Mouse (Mus musculus) G1E (cell line): ENCODE measurements at regions not wholly inside any gene's neighbourhood (a gene's known extent, or its start where the extent isn't known, plus 50 kb on each side); places are given as distances from the start of the nearest gene placed in this dataset.

ENCODE experiments used
- CTCF ChIP-seq: IDR thresholded peaks from 2 replicates; pipeline ENCODE4 v1.5.1; 2012; ENCODE audit warnings: low read depth, low read length, inconsistent platforms, mixed read lengths
- GATA1 ChIP-seq: IDR thresholded peaks from 2 replicates; pipeline ENCODE4 v1.6.1; 2012; ENCODE audit warnings: borderline replicate concordance, low read length, inconsistent platforms, mixed read lengths

DNA sequence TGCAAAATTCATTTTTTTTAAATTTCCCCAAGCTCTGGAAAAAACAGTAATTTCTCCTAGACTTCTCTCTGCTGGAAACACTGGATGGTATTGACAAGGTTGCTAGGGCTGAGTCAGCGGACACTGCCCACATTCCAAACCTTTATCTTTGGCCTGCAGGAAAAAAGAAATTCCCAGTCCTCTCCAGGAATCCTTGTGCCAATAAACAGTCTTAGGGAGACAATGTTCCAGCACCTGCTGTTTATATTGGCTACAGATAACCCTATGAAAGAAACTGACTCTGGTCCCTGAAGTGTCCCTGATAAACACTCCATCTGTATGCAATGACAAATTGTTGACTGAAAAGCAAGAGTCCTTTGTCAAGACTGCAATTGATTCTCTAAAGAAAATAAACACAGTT, 260.5 kb upstream of the Sgcd start:
- TF ChIP-seq CTCF (no peak), GATA1 (no peak)
